Mouse (Mus musculus) brain, embryonic 14.5 days (tissue): Measurements from ENCODE around the gene Akt3.

Experiments
- CTCF ChIP-seq: fragments of 200-500 bp; IDR thresholded peaks from 2 replicates; pipeline ENCODE4 v1.5.1; 2012; ENCODE audit warnings: inconsistent platforms, mild to moderate bottlenecking, moderate library complexity, borderline replicate concordance; ENCODE audit not compliant: insufficient read depth, insufficient read length; ENCODE audit errors: extremely low read depth
- POLR2A ChIP-seq: fragments of 200-500 bp; IDR thresholded peaks from 2 replicates; pipeline ENCODE4 v1.6.1; 2012; ENCODE audit warnings: mild to moderate bottlenecking, inconsistent platforms, borderline replicate concordance; ENCODE audit not compliant: poor library complexity, insufficient read depth, insufficient read length, severe bottlenecking; ENCODE audit errors: extremely low read depth

- TF ChIP-seq POLR2A (no peak), CTCF (no peak; the same call in 1 of the 2 replicates)
Observed at GRCm38 (mm10) chr1:176973356-176974088, 284.5 kb downstream of the Akt3 start.
